Mouse (Mus musculus) ES-E14 (cell line): ENCODE data around the gene Rpgr.

Source experiments
- HCFC1 ChIP-seq: IDR thresholded peaks from 2 replicates; pipeline ENCODE4 v1.6.1; 2012; ENCODE audit warnings: low read length, inconsistent platforms, borderline replicate concordance; ENCODE audit not compliant: insufficient read depth
- ZNF384 ChIP-seq: IDR thresholded peaks from 2 replicates; pipeline ENCODE4 v1.6.1; 2012; ENCODE audit warnings: low read depth, low read length, inconsistent platforms

DNA sequence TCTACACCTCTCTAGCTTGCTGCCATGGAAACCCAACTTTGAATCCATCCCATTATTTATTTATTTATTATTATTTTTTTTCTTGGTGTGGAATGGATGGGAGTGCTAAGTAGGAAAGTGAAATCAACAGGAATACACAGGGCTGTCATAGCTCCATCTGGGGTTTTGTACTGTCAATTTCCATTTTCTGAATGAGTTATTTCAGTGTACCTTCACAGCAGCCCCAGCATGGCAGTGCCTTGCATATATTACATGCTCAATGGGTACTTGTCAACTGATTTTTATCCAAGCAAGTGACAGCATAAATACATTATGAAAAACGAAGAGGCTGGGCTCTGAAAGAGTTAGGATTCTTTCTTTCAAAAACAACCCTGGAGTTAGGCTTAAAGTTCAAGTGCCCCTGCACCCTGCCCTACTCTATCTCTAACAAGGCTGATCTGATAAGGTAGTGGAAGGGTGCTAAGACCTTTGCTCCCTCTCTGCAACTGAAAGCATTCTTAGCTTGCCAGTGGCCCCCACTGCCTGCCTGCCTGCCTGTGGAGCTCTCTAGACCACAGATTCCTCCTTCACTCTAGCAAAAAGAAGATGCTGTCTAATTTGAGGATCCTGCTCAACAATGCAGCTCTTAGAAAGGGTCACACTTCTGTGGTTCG, 35.3 kb upstream of the Rpgr start, which contains the start of gene Otc:
- no peak for TF ChIP-seq ZNF384
- no peak for TF ChIP-seq HCFC1
